Mouse (Mus musculus) monocyte, adult 5-6 weeks (primary cell): ENCODE data around the gene Ss18l2. TPM values are rescaled to one million over a fixed set of nuclear protein-coding genes. Genes with fewer than 3 reads are reported as not detected.

Source experiments
- ATAC-seq: fragments of 153-309, 156-312 bp; replicated peaks from 2 replicates; pipeline ENCODE4 v1.8.0; 2017; ENCODE audit warnings: mild to moderate bottlenecking; ENCODE audit not compliant: low TSS enrichment, insufficient number of reproducible peaks, severe bottlenecking, poor library complexity, low FRiP score
- total RNA-seq: library from RNA; stranded (forward); fragments of 200-1000, 200-491, 200-594 nt; gene quantifications from 3 replicates; pipeline ENCODE4 v1.2.3, GENCODE M21; 2017

Gene Ss18l2
- total RNA-seq, 1 experiment from 2014 or later: 28.7 TPM

DNA sequence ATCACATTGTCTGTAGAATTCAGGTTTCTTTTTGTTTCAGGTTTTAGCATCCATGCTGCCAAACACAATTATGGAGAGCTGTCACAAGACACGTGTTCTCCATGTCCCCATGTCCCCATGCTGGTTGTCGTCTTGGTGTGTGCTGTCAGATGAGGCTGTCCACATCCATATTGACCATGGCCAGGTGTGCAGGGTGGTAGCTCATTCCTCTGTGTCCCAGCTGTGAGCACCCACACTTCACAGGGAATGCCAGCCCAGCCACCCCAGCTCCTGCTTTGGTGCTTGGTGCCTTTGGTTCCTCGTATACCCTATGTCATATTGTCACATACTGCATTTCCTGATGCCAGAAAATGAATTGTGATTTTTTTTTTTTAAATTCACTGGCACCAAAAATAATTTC, 44.5 kb downstream of the Ss18l2 start:
- ATAC-seq: no peak

DNA sequence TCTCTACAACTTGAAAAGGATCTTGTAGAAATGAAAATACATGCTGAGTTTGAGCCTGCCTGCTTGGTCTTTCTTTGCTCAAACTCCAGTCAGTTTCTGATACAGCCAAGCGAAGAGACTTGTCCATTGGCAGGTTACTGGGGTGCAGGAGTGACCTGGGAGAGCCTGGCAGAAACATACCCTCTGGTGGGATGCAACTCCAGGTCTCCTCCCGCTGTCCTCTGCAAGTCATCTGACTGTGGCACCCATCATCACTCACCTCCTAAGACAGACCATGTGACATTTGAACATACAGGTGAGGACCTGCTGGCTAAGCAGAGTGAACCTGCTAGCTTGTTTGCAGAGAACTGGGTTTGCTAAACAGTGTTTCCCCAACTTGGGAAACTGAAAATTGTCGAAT, 46.7 kb downstream of the Ss18l2 start:
- ATAC-seq: no peak

DNA sequence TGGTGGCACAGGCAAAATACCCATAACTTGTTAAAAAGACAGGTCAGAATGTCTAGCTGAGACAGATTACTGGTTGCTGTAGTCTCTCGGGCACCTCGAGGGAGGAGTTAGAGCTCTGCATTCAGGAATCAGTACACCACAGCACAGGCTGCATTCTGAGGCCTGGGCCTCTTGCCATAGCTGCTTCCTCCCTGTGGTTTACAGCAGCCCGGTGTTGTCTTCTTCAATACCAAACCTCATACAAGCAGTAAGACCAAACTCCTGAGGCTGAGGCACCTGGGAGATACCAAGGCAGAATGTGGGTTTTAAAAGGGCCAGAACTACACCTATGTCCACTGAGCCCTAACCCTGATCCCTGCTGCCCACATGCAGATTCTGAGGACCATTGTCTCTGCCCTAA, 47.3 kb downstream of the Ss18l2 start:
- no peak for ATAC-seq

DNA sequence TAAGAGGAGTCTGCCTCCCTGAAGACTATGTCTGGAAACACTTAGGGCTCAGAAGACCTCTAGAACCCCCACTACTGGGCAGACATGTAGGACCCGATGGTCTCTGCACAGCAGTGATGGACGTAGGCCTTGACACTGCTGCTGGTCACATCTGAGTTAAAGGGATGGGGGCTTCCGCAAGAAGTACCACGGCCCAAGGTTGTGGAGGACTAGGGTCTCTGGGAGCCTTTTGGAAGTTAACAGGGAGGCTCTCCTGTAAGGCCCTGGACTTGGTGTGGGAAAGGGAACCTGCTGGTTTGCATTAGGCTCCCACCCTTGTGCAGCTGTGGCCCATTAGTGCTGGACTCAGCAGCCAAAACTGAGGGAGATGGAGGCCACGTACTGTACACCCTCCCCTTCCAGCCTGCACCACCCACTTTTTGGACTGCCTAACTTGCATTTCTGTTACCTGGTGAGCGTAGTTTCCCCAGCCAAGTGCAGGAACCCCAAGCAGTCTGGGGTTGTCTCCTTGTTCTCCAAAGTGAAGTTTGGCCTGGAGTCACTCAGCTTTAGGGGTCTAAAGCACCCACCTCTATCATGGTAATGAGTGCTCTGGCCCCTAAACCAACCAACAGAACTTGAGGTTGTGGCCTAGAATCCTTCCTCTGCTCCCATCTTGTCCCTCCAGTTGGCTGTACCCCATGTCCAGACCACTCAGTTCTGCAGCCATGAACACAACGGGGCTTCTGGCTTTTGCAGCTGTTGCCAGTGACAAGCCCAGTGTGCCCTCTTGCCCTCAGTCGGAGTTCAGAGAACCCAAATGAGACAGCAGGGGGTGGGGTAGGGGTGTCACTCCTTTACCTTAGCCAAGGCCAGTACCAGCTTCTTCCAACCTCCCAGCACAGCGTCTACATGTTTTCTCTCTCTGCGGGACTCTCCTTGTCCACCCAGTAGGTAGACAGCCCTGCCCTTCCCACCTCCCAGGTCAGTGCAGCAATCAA, 48.0 kb downstream of the Ss18l2 start:
- no peak for ATAC-seq

DNA sequence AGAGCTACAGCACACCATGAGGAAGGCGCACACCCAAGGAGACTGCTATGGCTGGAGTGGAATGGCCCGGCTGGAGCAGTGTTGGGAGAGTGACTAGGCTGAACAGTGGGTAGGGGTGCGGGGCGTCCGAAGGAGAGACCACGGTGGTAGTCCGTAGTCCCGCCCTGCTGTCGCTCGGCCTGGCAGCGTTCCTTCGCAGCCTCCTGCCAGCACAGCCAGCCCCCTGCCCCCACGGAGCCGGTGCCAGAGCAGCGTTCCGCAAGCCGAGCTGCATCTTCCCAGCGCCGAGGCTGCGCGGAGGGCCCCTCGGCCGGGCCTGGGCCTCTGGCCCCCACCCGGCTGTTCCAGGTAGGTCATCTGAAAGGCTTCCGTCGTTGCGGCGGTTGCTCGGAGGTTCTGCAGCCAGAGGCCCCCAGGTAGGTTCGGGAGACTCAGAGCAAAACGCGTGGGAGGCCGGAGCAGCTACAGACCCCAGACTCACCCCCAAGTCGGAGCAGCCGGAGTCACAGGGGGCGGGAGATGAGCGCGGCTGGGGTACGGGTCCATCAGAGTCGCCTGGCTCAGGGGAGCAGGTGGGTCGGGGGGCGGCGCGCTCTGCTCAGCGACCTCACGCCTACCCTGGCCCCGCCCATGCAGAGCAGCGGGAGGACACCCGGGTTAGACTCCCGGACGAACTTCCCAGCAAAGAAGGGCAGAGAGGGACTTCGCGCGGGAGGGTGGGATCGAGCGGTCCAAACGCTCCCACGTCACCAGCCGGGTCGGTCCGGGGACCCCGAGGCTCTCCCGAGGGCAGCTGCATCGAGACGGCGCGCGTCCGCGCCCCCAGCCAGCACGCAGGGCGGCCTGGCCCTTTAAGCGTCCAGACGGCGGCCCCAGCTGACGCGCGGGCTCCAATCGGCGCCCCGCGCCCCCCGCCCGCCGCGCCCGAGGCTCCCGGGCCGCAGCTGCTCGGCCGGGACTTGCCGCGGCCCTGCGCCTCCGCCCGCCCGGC, 49.3 kb downstream of the Ss18l2 start, which contains the start of gene Zfp651:
Gene Zfp651 (plus strand): TSS at position 240 of the 991 bp plus-strand sequence.
- ATAC-seq: no peak

DNA sequence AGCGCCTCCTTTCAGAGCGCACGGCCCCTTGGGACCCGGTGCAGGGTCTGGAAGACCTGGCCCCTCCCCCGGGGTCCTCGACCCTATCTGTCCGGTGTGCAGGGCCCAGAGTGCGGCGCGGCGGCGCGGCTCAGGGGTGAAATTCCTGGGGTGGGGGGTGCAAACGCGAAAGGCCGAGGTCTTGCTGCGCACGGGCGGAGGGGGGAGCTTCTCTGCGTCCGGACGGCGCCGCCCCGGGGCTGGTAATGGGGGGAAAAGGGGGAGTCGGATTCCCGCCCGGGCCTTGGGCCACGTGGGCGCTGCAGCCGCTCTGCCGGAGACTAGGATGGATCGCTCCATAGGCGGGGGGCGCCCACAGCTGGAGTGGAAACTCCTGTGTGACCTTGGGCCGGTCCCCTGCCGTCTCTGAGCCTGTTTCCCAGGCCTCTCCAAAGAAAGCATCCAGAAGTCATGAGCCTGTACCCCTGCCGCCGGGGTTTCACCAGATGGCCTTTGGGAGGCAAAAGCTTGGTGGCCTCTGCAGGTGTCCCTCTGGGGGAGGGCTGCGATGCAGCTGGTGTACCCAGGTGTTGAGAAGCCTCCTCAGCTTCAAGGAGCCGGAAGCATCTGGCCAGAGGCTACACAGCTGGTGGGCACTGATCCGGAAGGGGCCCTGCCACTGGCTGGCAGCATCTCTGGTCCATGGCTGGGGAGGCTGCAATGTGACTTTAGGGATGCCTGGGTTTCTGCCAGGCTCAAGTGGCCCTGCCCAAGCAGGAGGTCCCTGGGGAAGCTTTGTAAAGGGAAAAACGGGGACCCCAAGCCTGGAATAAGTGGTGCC, 50.4 kb downstream of the Ss18l2 start:
- ATAC-seq: no peak

DNA sequence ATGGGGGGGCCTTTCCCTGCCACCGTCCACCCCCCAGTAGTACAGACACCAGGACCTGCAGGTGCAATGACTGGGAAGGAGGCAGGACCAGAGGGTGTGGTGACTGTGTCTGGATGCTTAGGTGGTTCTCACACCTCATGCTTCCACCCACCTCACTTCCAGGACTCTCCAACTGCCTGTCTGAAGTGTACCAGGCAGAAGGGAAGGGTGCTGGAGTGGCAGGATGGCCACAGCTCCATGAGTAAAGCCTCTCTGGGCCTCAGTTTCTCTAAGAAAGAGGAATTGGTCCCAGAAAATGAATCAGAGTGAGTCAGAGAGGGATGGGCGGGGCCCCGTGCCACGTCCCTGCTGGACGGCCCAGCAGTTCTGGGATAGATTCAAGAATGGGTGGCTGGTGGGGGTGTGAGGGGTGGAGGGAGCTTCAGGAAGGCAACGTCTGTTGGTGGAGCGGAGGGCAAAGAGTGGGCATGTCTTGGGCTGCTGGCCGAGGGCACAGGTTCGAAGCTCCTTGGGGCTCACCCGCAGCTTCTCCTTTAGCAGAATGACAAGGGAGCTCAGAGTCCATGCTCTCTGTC, 51.0 kb downstream of the Ss18l2 start:
- ATAC-seq: no peak

DNA sequence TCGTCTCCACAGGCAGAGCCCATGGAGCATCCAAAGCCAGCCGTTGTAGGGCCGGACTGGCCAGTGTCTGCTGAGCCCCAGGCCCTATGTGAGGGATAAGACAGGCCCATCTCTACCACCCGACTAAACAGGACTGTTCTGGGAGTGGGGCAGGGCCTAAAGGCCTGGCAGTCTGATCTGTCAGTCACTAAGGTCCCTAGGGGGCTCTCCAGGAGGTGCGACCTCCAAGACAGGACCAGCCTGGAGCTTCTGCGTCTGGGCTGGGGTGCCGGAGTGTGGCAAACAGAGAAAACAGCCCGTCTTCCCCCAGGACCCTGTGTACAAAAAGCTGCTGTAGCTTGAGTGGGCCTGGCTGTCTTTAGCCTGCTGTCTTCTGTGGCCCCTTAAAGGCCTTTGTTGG, 51.7 kb downstream of the Ss18l2 start:
- ATAC-seq: no peak

DNA sequence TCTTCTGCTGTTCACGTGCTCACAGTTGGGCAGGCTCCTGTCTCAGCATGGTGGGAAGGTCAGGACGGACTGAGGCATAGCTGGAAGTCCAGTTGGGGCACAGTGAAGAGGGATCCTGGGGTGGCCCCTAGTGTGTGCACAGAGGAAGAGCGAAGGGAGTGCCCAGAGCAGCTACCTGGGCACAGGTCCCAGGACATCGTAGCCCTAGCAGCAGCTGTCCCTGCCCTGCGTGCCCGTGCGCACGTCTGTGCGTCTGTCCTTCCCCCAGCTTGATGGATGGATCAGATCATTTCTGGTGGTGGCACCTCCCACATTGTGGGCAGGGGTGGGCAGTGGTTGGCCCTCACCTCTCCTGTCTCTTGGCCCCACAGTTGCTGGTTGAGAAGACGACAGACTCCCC, 52.1 kb downstream of the Ss18l2 start:
- no peak for ATAC-seq

- no peak for ATAC-seq
These were observed 52.6 kb downstream of the Ss18l2 start for GRCm38 (mm10) chr9:121762761-121763160.

Other genes starting within 250 kb of the Ss18l2 start
- not detected in 3 replicates for gene Cck, start 214.6 kb upstream of the Ss18l2 start, total RNA-seq
- gene Lyzl4, start 68.2 kb upstream of the Ss18l2 start, total RNA-seq: not detected in 3 replicates
- 0.29 to 0.78 TPM (median 0.32 TPM) in 3 replicates for gene Vipr1, start 67.6 kb upstream of the Ss18l2 start, total RNA-seq
- 1.1 to 4.3 TPM (median 3.0 TPM) in 3 replicates for gene Sec22c, start 4.8 kb upstream of the Ss18l2 start, total RNA-seq
- gene Nktr, start 8.8 kb downstream of the Ss18l2 start, total RNA-seq: 193 to 365 TPM (median 198 TPM) in 3 replicates
- gene Zfp651, start 49.0 kb downstream of the Ss18l2 start, total RNA-seq: not detected in 3 replicates
- not detected in 3 replicates for gene Klhl40, start 67.3 kb downstream of the Ss18l2 start, total RNA-seq
- gene Hhatl, start 82.2 kb downstream of the Ss18l2 start, total RNA-seq: not detected in 3 replicates
- gene Ccdc13, start 129.1 kb downstream of the Ss18l2 start, total RNA-seq: 0.53 to 0.58 TPM in 2 of 3 replicates, not detected in the other
- gene Higd1a, start 148.0 kb downstream of the Ss18l2 start, total RNA-seq: 32.4 to 39.0 TPM (median 35.7 TPM) in 3 replicates
- gene Ackr2, start 188.0 kb downstream of the Ss18l2 start, total RNA-seq: 0.29 to 4.3 TPM (median 3.2 TPM) in 3 replicates
- gene Cyp8b1, start 206.0 kb downstream of the Ss18l2 start, total RNA-seq: not detected in 3 replicates
- gene Fam198a, start 240.7 kb downstream of the Ss18l2 start, total RNA-seq: not detected in 3 replicates